15 mouse cellular contexts compared by ENCODE assay signal in the genomic region with DNA sequence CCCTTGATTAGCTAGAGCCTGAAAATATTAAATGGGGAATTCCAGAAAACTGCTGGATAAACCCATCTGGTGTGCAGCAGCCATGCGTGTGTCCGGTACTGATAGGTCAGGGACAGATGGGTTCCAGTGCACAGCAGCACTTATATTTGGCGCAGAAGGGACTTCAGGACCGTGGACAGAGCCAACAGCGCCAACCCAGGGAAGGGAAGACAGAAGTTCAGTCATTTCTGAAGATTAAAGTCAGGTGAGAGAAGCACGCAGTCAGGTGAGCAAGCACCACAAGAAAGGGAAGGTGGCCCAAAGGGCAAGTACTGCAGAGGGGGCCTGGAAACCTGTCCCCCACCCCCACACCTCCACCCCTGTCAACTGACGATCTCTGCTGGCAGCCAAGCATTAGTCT. TPM values are rescaled to one million over a fixed set of nuclear protein-coding genes. Genes with fewer than 3 reads are reported as not detected.
A peak's percentile ranks its signal among the peaks of the same experiment; 100 is the strongest.
DNase-seq lines count a peak whose midpoint lies in the region; ATAC-seq and TF ChIP-seq lines count a peak whose summit lies in the region.
"Had no signal": no experiment of that assay in that cellular context is flagged by ENCODE, and none has a peak within 500 bp of the region (broad histone marks: within the 10 kb centered on the region; RNA-seq: fewer than 3 reads in every experiment).

No protein-coding gene starts in this region.

- no peak overlapping the region for H3K27ac ChIP-seq in midbrain, embryonic 10.5 days (replicated peaks)
- no peak overlapping the region for H3K27ac ChIP-seq in midbrain, embryonic 16.5 days (ENCODE audit: low read length)
- H3K27ac ChIP-seq: forebrain, embryonic 13.5 days; neural tube, embryonic 13.5 days had no signal

- TF ChIP-seq POLR2A in lung, adult 2 months (IDR thresholded peaks at IDR 0.05; ENCODE audit: borderline replicate concordance, extremely low read depth, low read depth, low read length): no peak

- TF ChIP-seq CTCF in lung, adult 2 months (IDR thresholded peaks at IDR 0.05; ENCODE audit: insufficient read depth, low read length): no peak

- DNase-seq in heart, postnatal 14 days: peak; percentile 6 to 35
- no peak for DNase-seq in heart, postnatal 25 days (ENCODE audit: low spot score)
- DNase-seq in midbrain, embryonic 10.5 days (ENCODE audit: low spot score): peak; percentile 17
- DNase-seq in embryo, embryonic 11.5 days (ENCODE audit: low read depth, low spot score): peak; percentile 53
- DNase-seq in retina, postnatal 1 day: peak; percentile 45
- DNase-seq in gastrocnemius, postnatal 4 days (ENCODE audit: low spot score in 2 of 2): no peak
- DNase-seq in lung, adult 2 months: no peak
- DNase-seq: cerebellum, adult 9-10 months; kidney, adult 8-10 months had no signal

- no peaks in the 10 kb centered on the region for H3K27me3 ChIP-seq in midbrain, embryonic 10.5 days (ENCODE audit: low read depth, poor library complexity, severe bottlenecking)
- H3K27me3 ChIP-seq in midbrain, embryonic 16.5 days (ENCODE audit: control insufficient read depth, insufficient read depth, low read depth, low read length): no peaks in the 10 kb centered on the region
- H3K27me3 ChIP-seq: forebrain, embryonic 13.5 days; neural tube, embryonic 13.5 days had no signal

- H3K9me3 ChIP-seq in midbrain, embryonic 10.5 days (replicated peaks): no peaks in the 10 kb centered on the region
- H3K9me3 ChIP-seq in midbrain, embryonic 16.5 days (replicated peaks; ENCODE audit: control insufficient read depth, low read length, poor library complexity, severe bottlenecking): no peaks in the 10 kb centered on the region
- H3K9me3 ChIP-seq: forebrain, embryonic 13.5 days; neural tube, embryonic 13.5 days had no signal

- H3K9ac ChIP-seq in midbrain, embryonic 16.5 days (ENCODE audit: low read depth, low read length): no peak overlapping the region
- H3K9ac ChIP-seq: forebrain, embryonic 13.5 days; neural tube, embryonic 13.5 days had no signal

- H3K36me3 ChIP-seq in midbrain, embryonic 10.5 days: no peaks in the 10 kb centered on the region
- H3K36me3 ChIP-seq in midbrain, embryonic 16.5 days (ENCODE audit: control insufficient read depth, insufficient read depth, low read length): no peaks in the 10 kb centered on the region
- H3K36me3 ChIP-seq: neural tube, embryonic 13.5 days had no signal

- no peak overlapping the region for H3K4me3 ChIP-seq in midbrain, embryonic 10.5 days
- no peak overlapping the region for H3K4me3 ChIP-seq in midbrain, embryonic 16.5 days (ENCODE audit: low read depth, low read length)
- no peak overlapping the region for H3K4me3 ChIP-seq in lung, adult 2 months (replicated peaks; ENCODE audit: extremely low read depth, low read depth, low read length)
- H3K4me3 ChIP-seq: forebrain, embryonic 13.5 days; neural tube, embryonic 13.5 days had no signal

- intact Hi-C loops in heart, postnatal 14 days (cut with DNase I): no loop called here
- intact Hi-C loops in heart, postnatal 25 days (cut with DNase I): no loop called here

- no peak overlapping the region for H3K4me2 ChIP-seq in midbrain, embryonic 16.5 days (ENCODE audit: low read length)
- H3K4me2 ChIP-seq: forebrain, embryonic 13.5 days; neural tube, embryonic 13.5 days had no signal

- ATAC-seq in midbrain, embryonic 16.5 days: no peak
- ATAC-seq: activated CD4-positive, CD25-positive, alpha-beta regulatory T cell, adult 4 months; forebrain, embryonic 13.5 days had no signal

- 50% methylated on average over 7 of the region's 7 CpGs for WGBS in midbrain, embryonic 10.5 days
- 50% methylated on average over 7 of the region's 7 CpGs for WGBS in midbrain, embryonic 16.5 days
- 45% methylated on average over 7 of the region's 7 CpGs for WGBS in lung, adult 2 months

- H3K4me1 ChIP-seq in midbrain, embryonic 10.5 days: peaks cover 7% of the 10 kb centered on the region
- H3K4me1 ChIP-seq in midbrain, embryonic 16.5 days (ENCODE audit: control insufficient read depth, insufficient read depth, low read length): peaks cover 7% of the 10 kb centered on the region
- H3K4me1 ChIP-seq in lung, adult 2 months (ENCODE audit: control insufficient read depth, insufficient read depth, low read length): no peaks in the 10 kb centered on the region

RNA-seq across cellular contexts. Expression of gene Ccl1, which starts 7.7 kb away (rescaled TPM):
- not detected for total RNA-seq in heart, postnatal 14 days (2021)
- not detected for total RNA-seq in heart, postnatal 25 days (2021)
- polyA plus RNA-seq in midbrain, embryonic 10.5 days (2016; fragmentation: Nextera tagmentation; extraction: Ambion mirVana): not detected in 2 replicates
- polyA plus RNA-seq in midbrain, embryonic 16.5 days (2015; fragmentation: Nextera tagmentation; extraction: Ambion mirVana): 0.92 and 1.1 TPM in 2 replicates
- not detected for total RNA-seq in gastrocnemius, postnatal 4 days (2021)
- polyA plus RNA-seq in lung, adult 2 months (2012; rRNA removed): not detected in 2 replicates
- total RNA-seq: heart, adult 8-10 months had no signal
- polyA plus RNA-seq: C2C12; forebrain, embryonic 13.5 days had no signal

Comparison
In these comparisons a context has a peak if more than half of its experiments do, and no peak if none do; other contexts are left out.
1. DNase-seq: peak in heart, postnatal 14 days (2 of 2), midbrain, embryonic 10.5 days (single experiment), embryo, embryonic 11.5 days (single experiment) and retina, postnatal 1 day (single experiment); none in heart, postnatal 25 days (single experiment), gastrocnemius, postnatal 4 days (0 of 2) and lung, adult 2 months (single experiment).